Mouse (Mus musculus): ENCODE results near the gene Ubald1. TPM values are rescaled to one million over a fixed set of nuclear protein-coding genes. Genes with fewer than 3 reads are reported as not detected.

Ubald1 gene
- total RNA-seq, 4 experiments from 2014 or later, result 76.3 to 89.8 (median 82.7) TPM

Other genes starting within 250 kb of the Ubald1 start
- 10 to 100 TPM in 1 of 4 experiments, 1 to 10 TPM in 3; 4.8 to 10.2 (median 6.7) TPM for gene Vasn, start 240.4 kb downstream of the Ubald1 start, total RNA-seq (2022)
- gene Dnaja3, start 240.3 kb downstream of the Ubald1 start, total RNA-seq (2022), result 10 to 100 TPM; 59.6 to 68.7 (median 64.4) TPM
- 100 to 1,000 TPM in 1 of 4 experiments, 10 to 100 TPM in 3; 81.9 to 101 (median 90.3) TPM for gene Coro7, start 200.5 kb downstream of the Ubald1 start, total RNA-seq (2022)
- gene Nmral1, start 161.0 kb downstream of the Ubald1 start, total RNA-seq (2022), result 10 to 100 TPM; 14.3 to 19.6 (median 16.7) TPM
- gene Hmox2, start 154.0 kb downstream of the Ubald1 start, total RNA-seq (2022), result 100 to 1,000 TPM in 1 of 4 experiments, 10 to 100 TPM in 3; 94.3 to 102 (median 99.2) TPM
- gene Cdip1, start 90.0 kb downstream of the Ubald1 start, total RNA-seq (2022), result 100 to 1,000 TPM; 214 to 244 (median 233) TPM
- not detected for gene 4930562C15Rik, start 44.9 kb downstream of the Ubald1 start, total RNA-seq (2022)
- 100 to 1,000 TPM; 204 to 222 (median 214) TPM for gene Mgrn1, start 5.9 kb upstream of the Ubald1 start, total RNA-seq (2022)
- 10 to 100 TPM; 75.3 to 81.3 (median 78.2) TPM for gene Nudt16l1, start 58.4 kb upstream of the Ubald1 start, total RNA-seq (2022)
- gene Anks3, start 83.9 kb upstream of the Ubald1 start, total RNA-seq (2022), result 10 to 100 TPM; 67.3 to 90.8 (median 81.5) TPM
- gene Sept12, start 117.5 kb upstream of the Ubald1 start, total RNA-seq (2022), result not detected
- not detected for gene Smim22, start 127.0 kb upstream of the Ubald1 start, total RNA-seq (2022)
- 100 to 1,000 TPM; 282 to 333 (median 307) TPM for gene Rogdi, start 133.2 kb upstream of the Ubald1 start, total RNA-seq (2022)
- 100 to 1,000 TPM; 134 to 153 (median 147) TPM for gene Glyr1, start 169.5 kb upstream of the Ubald1 start, total RNA-seq (2022)
- gene Ubn1, start 169.7 kb upstream of the Ubald1 start, total RNA-seq (2022), result 10 to 100 TPM; 41.1 to 47.2 (median 44.8) TPM